Mouse (Mus musculus) bone marrow macrophage, adult 2 months (primary cell): Measurements from ENCODE around the gene Baz2a.

Experiments
- CTCF ChIP-seq: IDR thresholded peaks from 2 replicates; pipeline ENCODE4 v1.5.1; 2012; ENCODE audit warnings: low read depth, mild to moderate bottlenecking, low read length, moderate library complexity
- POLR2A ChIP-seq: IDR thresholded peaks from 2 replicates; pipeline ENCODE4 v1.6.1; 2012; ENCODE audit warnings: mild to moderate bottlenecking, low read depth, low read length, borderline replicate concordance

DNA sequence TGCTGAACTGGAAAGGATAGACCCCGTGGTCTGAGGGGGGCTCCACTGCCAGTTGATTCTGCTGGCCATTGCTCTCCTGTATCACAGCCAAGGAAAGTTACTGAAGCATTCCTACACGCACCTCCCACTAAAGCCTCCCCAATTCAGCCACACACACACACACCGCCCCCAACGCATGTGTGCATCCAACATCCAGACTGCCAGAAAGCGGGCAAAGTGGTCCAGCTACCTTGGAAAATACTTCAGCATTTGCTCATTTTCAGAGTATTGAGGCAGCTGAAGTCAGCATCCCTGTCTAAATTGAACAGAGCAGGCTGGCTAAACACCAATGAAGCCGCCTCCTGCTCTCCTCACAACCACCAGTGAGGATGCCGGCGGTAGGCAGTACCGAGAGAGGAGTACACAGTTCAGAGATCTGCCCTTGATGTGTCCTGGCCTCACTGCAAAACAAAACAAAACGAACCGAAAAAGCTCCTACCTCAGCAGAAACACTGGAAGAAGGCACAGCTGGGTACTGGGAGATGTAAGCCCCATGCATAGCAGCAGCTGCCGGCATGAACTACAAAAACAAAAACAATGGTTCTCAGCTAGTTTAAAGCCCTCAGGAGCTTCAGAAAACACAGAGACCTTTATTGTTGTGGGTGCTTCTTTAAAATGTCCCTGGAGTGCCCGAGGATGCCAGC lies 42.4 kb downstream of the Baz2a start:
- TF ChIP-seq CTCF (no peak), POLR2A (no peak)
